Mouse (Mus musculus): ENCODE data around the gene Zfp639. TPM values are rescaled to one million over a fixed set of nuclear protein-coding genes. Genes with fewer than 3 reads are reported as not detected.

The Zfp639 gene
- total RNA-seq (2023): 10 to 100 TPM; 13.5 to 19.1 TPM

GRCm38 (mm10) chr3:32509496-32510374 is at the start of gene Zfp639:
TSS of gene Zfp639 (plus strand) at chr3:32510259.

GRCm38 (mm10) chr3:32492097-32493090 is 17.7 kb upstream of the Zfp639 start, which contains the start of gene Kcnmb3:
TSS of gene Kcnmb3 (minus strand) at chr3:32492231.

GRCm38 (mm10) chr3:32529303-32529898 is 19.3 kb downstream of the Zfp639 start, which contains the start of gene Mfn1:
TSS of gene Mfn1 (plus strand) at chr3:32529465.

Other genes with a start within 250 kb of the Zfp639 start
- 1 to 10 TPM; 1.1 to 1.7 TPM for gene Zmat3, start 144.2 kb upstream of the Zfp639 start, total RNA-seq (2023)
- 10 to 100 TPM; 29.6 to 35.8 TPM for gene Pik3ca, start 112.6 kb upstream of the Zfp639 start, total RNA-seq (2023)
- gene Kcnmb3, start 18.0 kb upstream of the Zfp639 start, total RNA-seq (2023): not detected
- gene Mfn1, start 19.2 kb downstream of the Zfp639 start, total RNA-seq (2023): 10 to 100 TPM; 19.0 to 22.3 TPM
- gene Gnb4, start 106.3 kb downstream of the Zfp639 start, total RNA-seq (2023): 10 to 100 TPM; 11.3 to 13.6 TPM
- 10 to 100 TPM; 33.9 to 34.3 TPM for gene Actl6a, start 196.0 kb downstream of the Zfp639 start, total RNA-seq (2023)
- 10 to 100 TPM; 57.9 to 65.2 TPM for gene Ndufb5, start 226.7 kb downstream of the Zfp639 start, total RNA-seq (2023)
- 1 to 10 TPM; 4.1 to 5.5 TPM for gene Mrpl47, start 227.3 kb downstream of the Zfp639 start, total RNA-seq (2023)